Mouse (Mus musculus): ENCODE results near the gene Iqcj.

Gene Iqcj

GRCm38 (mm10) chr3:67959672-67960071 lies 67.7 kb downstream of the Iqcj start:
- no peak for DNase-seq

GRCm38 (mm10) chr3:67960133-67960532 lies 68.1 kb downstream of the Iqcj start:
- no peak for DNase-seq

- DNase-seq, result no peak
These were observed 68.7 kb downstream of the Iqcj start for GRCm38 (mm10) chr3:67960727-67961126.

DNA sequence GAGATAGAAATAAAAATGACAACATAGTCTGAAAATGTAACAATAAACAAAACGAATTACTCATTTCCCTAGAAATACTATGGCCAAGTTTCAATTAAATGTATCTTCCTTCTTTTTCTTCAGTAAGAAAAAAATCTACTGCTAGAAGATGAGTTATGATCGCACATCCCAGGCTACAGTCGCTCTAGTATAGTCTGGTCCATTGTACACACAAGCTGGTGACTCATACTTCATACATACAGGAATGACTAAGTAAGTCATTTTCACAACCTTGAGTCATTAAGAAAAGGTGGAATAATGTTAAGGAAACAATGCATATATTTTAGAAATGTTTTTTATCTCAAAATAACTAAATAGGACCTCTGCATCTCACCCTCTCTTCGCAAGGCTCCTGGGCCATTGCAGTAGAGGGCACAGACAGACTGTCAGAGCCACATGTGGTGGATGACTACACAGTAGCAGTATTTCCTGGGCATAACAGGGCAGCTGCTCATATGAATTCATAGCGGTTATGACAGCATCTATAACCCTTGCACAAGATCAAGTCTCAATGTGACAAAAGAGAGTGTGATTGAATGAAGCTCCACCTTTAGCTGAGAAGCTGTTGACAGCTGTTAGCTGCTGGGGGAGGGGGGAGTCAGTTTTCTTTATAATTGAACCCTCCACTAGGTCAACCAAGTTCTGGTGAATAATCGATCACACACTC lies 70.1 kb downstream of the Iqcj start:
- no peak for DNase-seq

DNA sequence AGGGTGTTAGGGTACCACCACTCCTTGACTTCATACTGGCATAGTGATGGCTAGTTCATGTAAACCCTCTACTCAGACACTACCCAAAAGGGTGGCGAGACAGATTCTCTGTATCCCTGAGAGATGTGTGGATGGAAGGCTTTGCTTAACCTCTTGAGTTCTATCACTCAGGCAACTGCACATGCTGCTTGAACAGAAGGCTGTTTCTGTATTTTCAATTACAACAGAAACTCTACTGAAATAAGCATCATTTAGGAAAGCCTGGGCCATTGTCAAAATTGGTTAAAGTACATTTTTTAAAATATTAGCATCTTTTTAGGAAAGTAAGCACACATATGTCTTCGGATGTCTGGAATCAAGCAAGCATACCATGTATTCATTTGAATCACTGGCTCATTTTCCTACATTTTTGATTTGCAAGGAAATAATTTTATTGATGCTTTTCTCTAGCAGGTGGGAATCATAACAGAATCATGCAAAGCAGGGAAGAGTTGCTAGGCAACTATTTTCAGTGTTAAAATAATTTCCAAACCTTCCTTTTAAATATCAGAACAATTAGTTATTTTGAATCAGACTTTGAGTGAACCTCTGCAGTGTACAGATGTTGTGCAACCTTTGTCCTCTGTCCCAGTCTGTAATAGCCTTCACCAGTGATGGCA lies 82.4 kb downstream of the Iqcj start:
- DNase-seq, result no peak

DNA sequence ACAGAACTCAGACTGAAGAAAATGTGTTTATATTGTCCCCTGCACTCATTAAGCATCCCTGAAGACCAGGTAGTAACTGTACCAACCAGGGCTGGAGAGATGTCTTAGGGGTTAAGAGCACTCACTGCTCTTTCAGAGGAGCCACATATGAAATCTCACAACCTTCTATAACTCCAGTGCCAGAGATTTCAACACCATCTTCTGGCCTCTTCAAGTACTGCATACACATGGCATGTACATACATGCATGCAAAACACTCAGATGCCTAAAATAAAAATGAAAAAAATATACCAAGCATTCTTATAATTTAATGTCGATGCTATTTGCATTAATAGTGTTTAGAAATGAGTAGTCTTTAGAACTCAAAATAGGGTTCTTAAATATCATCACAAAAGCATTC lies 88.0 kb downstream of the Iqcj start:
- DNase-seq, result peak in 1 of 2 experiments; percentile 7

- DNase-seq, result no peak
These were observed 91.3 kb downstream of the Iqcj start for GRCm38 (mm10) chr3:67983329-67983728.

- no peak for DNase-seq
These were observed 110.4 kb downstream of the Iqcj start for GRCm38 (mm10) chr3:68002415-68002814.

DNA sequence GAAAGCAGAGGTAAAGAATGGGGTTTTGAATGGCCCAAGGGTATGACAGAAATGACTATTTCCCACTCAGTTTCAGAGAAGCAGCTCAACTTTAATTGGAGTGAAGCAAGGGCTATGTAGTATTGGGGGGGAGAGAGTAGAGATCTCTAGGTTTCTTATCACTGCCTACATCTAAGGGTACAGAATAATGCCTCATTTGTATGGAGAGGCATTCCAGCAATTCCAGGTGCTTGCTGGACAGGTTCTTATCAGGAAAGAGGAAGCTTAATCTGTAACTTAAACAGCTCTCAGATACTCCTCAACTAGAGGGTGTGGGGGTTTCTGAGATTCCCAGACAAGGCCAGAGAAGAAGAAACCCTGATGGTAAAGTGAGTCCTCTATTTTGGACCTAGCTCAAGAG lies 120.3 kb downstream of the Iqcj start:
- DNase-seq, result no peak

DNA sequence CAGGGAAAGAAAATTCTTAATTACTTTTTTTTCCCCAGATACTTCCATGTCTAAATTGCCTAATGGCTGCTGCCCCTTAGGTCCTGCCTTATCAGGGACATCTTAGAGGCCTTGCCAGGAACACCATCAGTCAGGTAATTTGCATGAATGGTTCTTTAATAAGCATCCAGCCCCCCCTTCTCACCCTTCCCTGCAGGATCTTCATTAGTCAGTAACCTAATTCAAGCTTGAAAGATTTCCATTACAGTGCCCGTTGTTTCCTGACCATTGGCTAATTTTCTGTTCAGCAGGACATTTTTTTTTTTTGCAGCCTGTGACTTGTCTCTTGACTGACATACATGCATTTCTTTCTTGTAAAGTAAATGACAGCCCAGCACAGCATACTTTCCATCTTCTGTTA lies 123.8 kb downstream of the Iqcj start:
- DNase-seq, result no peak

GRCm38 (mm10) chr3:68019401-68019800 lies 127.4 kb downstream of the Iqcj start:
- no peak for DNase-seq

- DNase-seq, result no peak
These were observed 144.1 kb downstream of the Iqcj start for GRCm38 (mm10) chr3:68036097-68036496.

- DNase-seq, result no peak
These were observed 150.9 kb downstream of the Iqcj start for GRCm38 (mm10) chr3:68042951-68043350.

- DNase-seq, result peak; percentile 42 to 50
These were observed 153.7 kb downstream of the Iqcj start for GRCm38 (mm10) chr3:68045475-68046416.

DNA sequence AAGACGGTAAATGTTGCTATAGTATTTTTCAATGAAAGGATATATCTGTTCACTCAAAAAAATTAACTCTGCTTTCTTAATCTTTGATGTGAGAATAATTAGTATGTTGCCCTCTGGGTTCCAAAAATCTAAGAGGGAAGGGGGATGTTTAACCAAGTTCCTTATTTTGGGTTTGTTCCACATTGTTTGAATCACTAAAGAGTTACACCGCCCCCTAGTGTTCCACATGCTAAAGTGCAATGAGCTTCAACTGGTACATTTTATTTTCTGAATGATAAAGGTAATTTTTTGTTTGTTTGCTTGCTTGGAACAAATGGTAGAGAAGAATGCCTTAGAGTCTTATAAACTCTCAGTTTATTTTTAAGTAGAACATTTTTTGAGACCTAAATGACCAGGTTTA lies 161.5 kb downstream of the Iqcj start:
- DNase-seq, result peak in 1 of 2 experiments; percentile 36

- DNase-seq, result no peak
These were observed 163.1 kb downstream of the Iqcj start for GRCm38 (mm10) chr3:68055071-68055470.

DNA sequence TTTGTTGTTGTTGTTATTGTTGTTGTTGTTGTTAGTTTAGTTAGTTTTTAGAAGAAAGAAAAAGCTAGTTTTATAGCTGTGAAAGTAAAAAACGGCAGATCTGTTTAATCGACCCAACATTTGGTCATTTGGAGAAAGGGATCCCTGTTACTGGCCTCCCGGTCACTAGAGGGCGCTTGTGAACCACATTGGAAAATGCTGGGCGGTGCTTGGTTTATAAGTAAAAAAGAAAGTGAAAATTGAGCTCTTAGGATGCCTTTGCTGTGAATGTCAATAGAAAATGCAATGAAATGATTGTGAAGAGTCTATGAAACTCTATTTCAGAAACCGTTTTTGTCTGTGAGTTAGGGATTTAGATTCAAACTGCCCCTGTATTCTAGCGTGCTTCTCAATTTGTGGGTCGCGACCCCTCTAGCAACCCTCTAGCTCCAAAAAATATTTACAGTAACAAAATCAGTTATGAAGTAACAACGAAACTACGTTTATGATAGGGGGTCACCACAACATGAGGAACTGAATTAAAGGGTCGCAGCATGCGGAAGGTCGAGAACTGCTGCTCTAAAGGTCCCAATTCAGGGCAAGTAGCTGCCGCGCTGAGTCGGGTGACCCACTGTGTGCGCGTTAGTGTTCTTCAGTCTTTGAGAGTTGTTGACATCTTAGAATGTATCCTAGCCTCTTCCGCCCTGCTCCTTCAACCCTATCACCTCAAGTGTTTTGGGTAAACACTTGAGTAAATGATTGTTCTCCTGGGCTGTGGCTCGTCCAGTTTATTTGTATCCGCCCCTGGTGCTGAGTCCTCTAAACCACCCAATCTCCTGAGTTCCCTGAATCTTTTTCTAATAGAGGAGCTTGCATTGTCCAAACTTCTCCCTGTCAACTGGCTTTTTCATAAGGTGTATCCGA lies 164.6 kb downstream of the Iqcj start:
- DNase-seq, result peak; percentile 78 to 92

- DNase-seq, result peak; percentile 15 to 51
These were observed 167.3 kb downstream of the Iqcj start for GRCm38 (mm10) chr3:68059162-68059800.

GRCm38 (mm10) chr3:68064731-68065130 lies 172.7 kb downstream of the Iqcj start, which contains the start of gene Schip1:
Schip1 (plus strand) TSS chr3:68064802.
- peak; percentile 47 to 81 for DNase-seq

GRCm38 (mm10) chr3:68071395-68072386 lies 179.7 kb downstream of the Iqcj start:
- peak in 1 of 2 experiments; percentile 6 for DNase-seq
